In the genomic region with DNA sequence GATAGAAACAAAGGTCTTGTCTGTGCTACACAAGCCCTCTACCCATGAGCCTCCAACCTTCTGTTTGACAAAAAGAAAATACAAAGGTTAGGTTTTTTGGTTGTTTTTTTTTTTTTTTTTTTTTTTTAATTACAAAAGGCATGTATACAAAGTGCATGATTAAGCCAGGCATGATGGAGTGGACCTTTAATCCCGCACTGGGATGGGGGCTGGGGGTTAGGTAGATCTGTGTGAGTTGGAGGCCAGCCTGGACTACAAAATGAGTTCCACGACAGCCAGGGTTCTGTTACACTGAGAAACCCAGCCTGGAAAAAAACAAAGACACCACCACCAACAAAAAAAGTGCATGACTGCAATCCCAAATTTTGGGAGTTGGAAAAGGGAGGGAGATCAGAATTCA, we compare ENCODE assay signal across 8 mouse cellular contexts. TPM values are rescaled to one million over a fixed set of nuclear protein-coding genes. Genes with fewer than 3 reads are reported as not detected.
DNase-seq lines count a peak whose midpoint lies in the region; ATAC-seq and TF ChIP-seq lines count a peak whose summit lies in the region.

No protein-coding gene starts in this region.

- H3K27ac ChIP-seq in liver, embryonic 11.5 days (ENCODE audit: low read depth, low read length) = peak overlapping the region; percentile 92
- peak overlapping the region; percentile 97 for H3K27ac ChIP-seq in hindbrain, postnatal 0 days
- H3K27ac ChIP-seq in neural tube, embryonic 13.5 days (replicated peaks) = 0 out of 2 replicates have a peak overlapping the region, but pooled peaks have one; percentile 95

- peak overlapping the region; percentile 98 for H3K4me2 ChIP-seq in liver, embryonic 11.5 days
- no peak overlapping the region for H3K4me2 ChIP-seq in hindbrain, postnatal 0 days (ENCODE audit: low read depth, low read length)
- peak overlapping the region; percentile 75 for H3K4me2 ChIP-seq in neural tube, embryonic 13.5 days

- peak overlapping the region; percentile 88; the same call in 1 of the 2 replicates for H3K9ac ChIP-seq in liver, embryonic 11.5 days (ENCODE audit: low read depth, low read length)
- no peak overlapping the region for H3K9ac ChIP-seq in hindbrain, postnatal 0 days (replicated peaks; ENCODE audit: low read length)
- no peak overlapping the region for H3K9ac ChIP-seq in neural tube, embryonic 13.5 days

- no peak for ATAC-seq in liver, embryonic 11.5 days (replicated peaks; ENCODE audit: low FRiP score)
- ATAC-seq in hindbrain, postnatal 0 days = no peak
- no peak for ATAC-seq in neural tube, embryonic 13.5 days (ENCODE audit: low read depth)

- H3K4me1 ChIP-seq in liver, embryonic 11.5 days (replicated peaks; ENCODE audit: control insufficient read depth, insufficient read depth, low read length) = peaks cover 22% of the 10 kb centered on the region
- peaks cover 7% of the 10 kb centered on the region; the same call in 1 of the 2 replicates for H3K4me1 ChIP-seq in hindbrain, postnatal 0 days (ENCODE audit: insufficient read depth, low read length)
- H3K4me1 ChIP-seq in neural tube, embryonic 13.5 days (replicated peaks) = peaks cover 36% of the 10 kb centered on the region

- no peak for TF ChIP-seq CTCF in hindbrain, postnatal 0 days (IDR thresholded peaks at IDR 0.05; ENCODE audit: low read depth)

- no peaks in the 10 kb centered on the region for H3K9me3 ChIP-seq in liver, embryonic 11.5 days (ENCODE audit: control insufficient read depth, low read length)
- H3K9me3 ChIP-seq in hindbrain, postnatal 0 days (ENCODE audit: low read length) = no peaks in the 10 kb centered on the region
- no peaks in the 10 kb centered on the region for H3K9me3 ChIP-seq in neural tube, embryonic 13.5 days

- 92% methylated on average over 2 of the region's 2 CpGs for WGBS in liver, embryonic 11.5 days
- whole genome bisulfite sequencing in hindbrain, postnatal 0 days = 80% methylated on average over 2 of the region's 2 CpGs
- WGBS in neural tube, embryonic 13.5 days = 97% methylated on average over 2 of the region's 2 CpGs

- peak overlapping the region; percentile 64 for H3K4me3 ChIP-seq in liver, embryonic 11.5 days (ENCODE audit: low read depth, low read length)
- H3K4me3 ChIP-seq in hindbrain, postnatal 0 days (ENCODE audit: low read length) = no peak overlapping the region
- H3K4me3 ChIP-seq in neural tube, embryonic 13.5 days = no peak overlapping the region

- peak; percentile 55 for DNase-seq in cerebellum, adult 9-11 months
- DNase-seq in cerebellum, adult 11-12 months = no peak
- DNase-seq in liver, embryonic 11.5 days (ENCODE audit: low spot score) = no peak
- DNase-seq in liver = no peak
- no peak for DNase-seq in hindbrain, postnatal 0 days (ENCODE audit: low spot score)
- no peak for DNase-seq in right cerebral cortex, adult 2 months (ENCODE audit: low spot score in 2 of 2)
- DNase-seq in c-Kit-positive CD71-positive TER-119-positive erythroid progenitor cells, embryonic 14.5 days (ENCODE audit: low spot score) = no peak

- H3K36me3 ChIP-seq in liver, embryonic 11.5 days (ENCODE audit: control insufficient read depth, insufficient read depth, low read length) = peaks cover 2% of the 10 kb centered on the region; the same call in 1 of the 2 replicates
- H3K36me3 ChIP-seq in hindbrain, postnatal 0 days (ENCODE audit: insufficient read depth, low read length) = no peaks in the 10 kb centered on the region
- H3K36me3 ChIP-seq in neural tube, embryonic 13.5 days = no peaks in the 10 kb centered on the region

- H3K27me3 ChIP-seq in liver, embryonic 11.5 days (replicated peaks; ENCODE audit: control insufficient read depth, insufficient read depth, low read length) = no peaks in the 10 kb centered on the region
- no peaks in the 10 kb centered on the region for H3K27me3 ChIP-seq in hindbrain, postnatal 0 days (ENCODE audit: insufficient read depth, low read length)
- no peaks in the 10 kb centered on the region for H3K27me3 ChIP-seq in neural tube, embryonic 13.5 days

RNA-seq across cellular contexts. Expression of gene Stip1, which starts 1.4 kb away (rescaled TPM):
- polyA plus RNA-seq in liver, embryonic 11.5 days (2014; fragmentation: Nextera tagmentation; extraction: Ambion mirVana) = 356 and 387 TPM in 2 replicates
- 87.3 and 89.0 TPM in 2 replicates for total RNA-seq in hindbrain, postnatal 0 days (2014; rRNA removed)
- polyA plus RNA-seq in hindbrain, postnatal 0 days (2015; fragmentation: Nextera tagmentation; extraction: Ambion mirVana) = 146 and 151 TPM in 2 replicates
- polyA plus RNA-seq in neural tube, embryonic 13.5 days (2015; fragmentation: Nextera tagmentation; extraction: Ambion mirVana) = 244 and 248 TPM in 2 replicates

RNA-seq across cellular contexts. Expression of gene Macrod1, which starts 15.4 kb away (rescaled TPM):
- polyA plus RNA-seq in liver, embryonic 11.5 days (2014; fragmentation: Nextera tagmentation; extraction: Ambion mirVana) = 5.9 and 6.7 TPM in 2 replicates
- 4.8 and 9.5 TPM in 2 replicates for total RNA-seq in hindbrain, postnatal 0 days (2014; rRNA removed)
- polyA plus RNA-seq in hindbrain, postnatal 0 days (2015; fragmentation: Nextera tagmentation; extraction: Ambion mirVana) = 6.5 and 6.7 TPM in 2 replicates
- 4.4 and 5.2 TPM in 2 replicates for polyA plus RNA-seq in neural tube, embryonic 13.5 days (2015; fragmentation: Nextera tagmentation; extraction: Ambion mirVana)

RNA-seq across cellular contexts. Expression of gene Fermt3, which starts 21.9 kb away (rescaled TPM):
- polyA plus RNA-seq in liver, embryonic 11.5 days (2014; fragmentation: Nextera tagmentation; extraction: Ambion mirVana) = 155 and 170 TPM in 2 replicates
- total RNA-seq in hindbrain, postnatal 0 days (2014; rRNA removed) = 4.0 and 7.5 TPM in 2 replicates
- polyA plus RNA-seq in hindbrain, postnatal 0 days (2015; fragmentation: Nextera tagmentation; extraction: Ambion mirVana) = 3.5 and 4.0 TPM in 2 replicates
- 4.4 and 4.9 TPM in 2 replicates for polyA plus RNA-seq in neural tube, embryonic 13.5 days (2015; fragmentation: Nextera tagmentation; extraction: Ambion mirVana)

RNA-seq across cellular contexts. Expression of gene Trpt1, which starts 45.2 kb away (rescaled TPM):
- polyA plus RNA-seq in liver, embryonic 11.5 days (2014; fragmentation: Nextera tagmentation; extraction: Ambion mirVana) = 3.9 and 4.9 TPM in 2 replicates
- total RNA-seq in hindbrain, postnatal 0 days (2014; rRNA removed) = 31.1 and 33.0 TPM in 2 replicates
- 22.9 and 23.5 TPM in 2 replicates for polyA plus RNA-seq in hindbrain, postnatal 0 days (2015; fragmentation: Nextera tagmentation; extraction: Ambion mirVana)
- 14.9 and 18.2 TPM in 2 replicates for polyA plus RNA-seq in neural tube, embryonic 13.5 days (2015; fragmentation: Nextera tagmentation; extraction: Ambion mirVana)

RNA-seq across cellular contexts. Expression of gene Nudt22, which starts 45.3 kb away (rescaled TPM):
- polyA plus RNA-seq in liver, embryonic 11.5 days (2014; fragmentation: Nextera tagmentation; extraction: Ambion mirVana) = 15.9 and 16.9 TPM in 2 replicates
- 17.4 and 19.7 TPM in 2 replicates for total RNA-seq in hindbrain, postnatal 0 days (2014; rRNA removed)
- 20.8 and 23.1 TPM in 2 replicates for polyA plus RNA-seq in hindbrain, postnatal 0 days (2015; fragmentation: Nextera tagmentation; extraction: Ambion mirVana)
- polyA plus RNA-seq in neural tube, embryonic 13.5 days (2015; fragmentation: Nextera tagmentation; extraction: Ambion mirVana) = 22.6 and 25.8 TPM in 2 replicates

Comparison
In these comparisons a context has a peak if more than half of its experiments do, and no peak if none do; other contexts are left out.
1. RNA of gene Fermt3, which starts 21.9 kb away (polyA plus RNA-seq): 155 to 170 TPM in liver, embryonic 11.5 days; 4.4 to 4.9 TPM in neural tube, embryonic 13.5 days and 3.5 to 4.0 TPM in hindbrain, postnatal 0 days; every median in the first group is over 10 times any median in the second.
2. Peak in every context shown above with its lines, with median percentiles within 50 percentile points of each other: H3K27ac ChIP-seq.